Mouse (Mus musculus): Measurements from ENCODE around the gene Rad9b. TPM values are rescaled to one million over a fixed set of nuclear protein-coding genes. Genes with fewer than 3 reads are reported as not detected.

Gene Rad9b
- total RNA-seq, 4 experiments from 2014 or later = 0.89 to 1.9 (median 1.3) TPM

DNA sequence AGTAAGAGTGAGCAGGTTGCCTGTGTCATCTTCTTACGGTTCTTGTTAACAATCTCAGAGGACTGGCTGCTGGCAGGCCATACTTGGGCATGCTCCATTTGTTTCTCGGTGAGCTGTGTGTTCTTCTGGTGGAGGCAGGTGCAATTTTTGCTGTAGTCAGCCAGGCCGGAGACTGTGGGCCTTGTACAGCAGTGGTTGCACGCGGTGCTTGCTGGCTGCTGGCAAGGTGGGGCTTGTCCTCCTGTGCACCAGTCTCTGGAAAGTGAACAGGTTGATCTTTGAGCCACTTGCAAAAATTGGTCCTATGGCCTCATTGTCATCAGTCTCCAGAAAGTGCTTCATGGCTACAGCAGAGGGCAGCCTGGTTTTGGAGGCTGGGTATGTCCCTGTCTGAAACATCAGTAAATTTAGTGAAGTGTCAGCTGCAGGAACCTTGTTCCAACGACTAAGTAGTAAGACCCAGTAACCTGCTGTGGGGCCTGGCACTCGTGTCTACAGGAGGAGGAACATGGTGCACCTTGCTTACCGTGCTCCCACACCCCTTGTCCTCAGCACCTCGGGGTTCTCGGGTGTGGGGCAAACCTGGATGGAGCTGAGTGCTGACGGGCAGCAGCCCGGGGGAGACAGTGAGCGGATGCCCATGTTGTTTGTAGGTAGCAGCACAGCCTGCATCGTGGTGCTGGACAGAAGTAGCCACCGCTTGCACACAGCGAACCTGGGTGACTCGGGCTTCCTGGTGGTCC is 40.9 kb downstream of the Rad9b start:
- DNase-seq (ENCODE audit: low spot score) = no peak

- no peak for DNase-seq (ENCODE audit: low spot score)
Observed at GRCm38 (mm10) chr5:122312346-122312745, 41.7 kb downstream of the Rad9b start.

GRCm38 (mm10) chr5:122311692-122312091 is 42.3 kb downstream of the Rad9b start:
- DNase-seq (ENCODE audit: low spot score) = no peak

DNA sequence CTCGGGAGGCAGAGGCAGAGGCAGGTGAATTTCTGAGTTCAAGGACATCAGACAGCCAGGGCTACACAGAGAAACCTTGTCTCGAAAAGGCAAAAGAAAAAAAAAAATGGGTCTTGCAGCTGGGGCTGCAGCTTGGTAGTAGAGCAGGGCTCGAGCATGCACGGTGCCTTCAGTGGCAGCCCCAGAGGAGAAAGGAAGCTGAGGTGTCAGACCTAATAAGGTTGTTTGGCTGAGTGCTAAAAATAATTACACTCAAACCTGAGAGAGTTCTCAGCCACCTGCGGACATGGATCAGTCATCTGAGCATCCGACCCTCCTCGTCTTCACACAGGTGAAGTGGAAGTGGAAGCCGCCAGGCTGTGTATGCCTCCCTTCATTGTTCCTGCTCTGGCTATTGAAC is 43.3 kb downstream of the Rad9b start:
- DNase-seq (ENCODE audit: low spot score) = no peak

DNA sequence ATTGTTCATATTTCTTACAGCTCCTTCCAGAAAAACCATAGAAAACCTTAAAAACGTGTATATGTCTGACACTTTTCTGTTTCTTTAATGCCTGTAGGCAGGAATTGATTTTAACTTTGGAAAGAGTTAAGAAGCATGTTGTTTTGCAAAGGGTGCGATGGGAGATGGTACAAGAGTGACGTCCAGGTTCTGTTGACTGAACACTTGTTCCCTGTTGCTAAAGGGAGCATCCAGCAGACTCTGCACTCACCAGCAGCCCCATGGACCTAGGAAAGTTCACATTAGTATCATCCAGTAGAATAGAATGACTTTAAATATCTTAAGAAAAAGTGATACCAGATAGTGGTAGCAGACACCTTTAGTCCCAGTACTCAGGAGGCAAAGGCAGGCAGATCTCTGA is 47.5 kb downstream of the Rad9b start:
- DNase-seq (ENCODE audit: low spot score) = no peak

DNA sequence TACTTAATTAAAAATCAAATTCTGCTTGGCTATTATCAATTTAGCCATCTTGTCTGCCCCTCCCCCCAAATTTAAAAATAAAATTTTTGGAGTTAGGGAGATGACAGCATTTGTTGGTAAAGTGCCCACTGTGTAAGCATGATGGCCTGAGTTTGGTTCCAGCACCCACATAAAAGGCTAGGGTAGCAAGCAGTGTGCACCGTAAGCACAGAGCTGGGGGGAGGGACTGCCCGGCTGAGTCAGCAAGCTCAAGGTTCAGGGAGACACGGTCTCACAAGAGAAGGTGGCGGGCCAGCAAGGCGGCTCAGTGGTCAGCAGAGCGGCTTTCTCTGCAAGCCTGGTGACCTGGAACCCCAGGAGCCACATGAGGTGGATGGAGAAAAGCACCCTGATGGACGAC is 48.6 kb downstream of the Rad9b start:
- DNase-seq (ENCODE audit: low spot score) = no peak

DNA sequence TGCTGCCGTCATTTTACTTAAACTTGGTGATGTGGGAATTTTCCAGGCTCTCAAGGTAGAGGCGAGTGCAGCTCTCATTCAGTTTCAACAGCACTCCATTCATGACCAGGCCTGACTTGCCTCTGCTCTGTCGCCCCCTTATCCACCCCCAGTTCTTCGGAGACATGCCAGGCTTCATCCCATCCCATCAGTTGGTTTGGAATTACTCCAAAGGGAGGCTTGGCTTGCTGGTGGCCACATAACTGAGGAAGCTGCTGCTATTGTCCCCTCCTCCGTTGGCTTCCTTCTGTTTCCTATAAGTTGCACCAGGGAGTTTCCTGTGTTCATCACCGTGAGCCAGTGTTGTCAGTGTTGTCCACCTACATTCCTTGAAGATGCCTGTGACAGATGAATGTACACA is 49.5 kb downstream of the Rad9b start:
- DNase-seq (ENCODE audit: low spot score) = no peak

DNA sequence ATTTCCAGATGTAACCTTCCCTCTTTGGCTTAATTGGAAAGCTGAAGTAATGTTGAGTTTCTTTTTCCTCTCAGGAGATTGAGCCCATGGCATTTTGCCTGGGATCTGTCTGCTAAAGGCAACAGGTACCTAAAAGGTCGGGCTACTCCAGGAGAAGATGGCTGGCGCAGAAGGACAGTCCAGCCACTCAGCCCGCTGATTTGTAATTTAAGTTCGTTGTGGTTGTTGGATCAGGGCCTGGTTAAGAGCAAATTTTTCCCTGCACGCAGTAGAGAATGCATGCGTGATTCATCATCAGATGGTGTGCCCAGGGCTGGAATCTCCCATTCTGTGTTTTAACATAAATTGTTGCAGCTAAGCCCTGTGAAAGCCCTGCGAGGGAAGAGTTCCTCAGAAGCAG is 50.1 kb downstream of the Rad9b start:
- DNase-seq (ENCODE audit: low spot score) = no peak

GRCm38 (mm10) chr5:122302810-122303745 is 51.0 kb downstream of the Rad9b start:
- no peak for DNase-seq (ENCODE audit: low spot score)

DNA sequence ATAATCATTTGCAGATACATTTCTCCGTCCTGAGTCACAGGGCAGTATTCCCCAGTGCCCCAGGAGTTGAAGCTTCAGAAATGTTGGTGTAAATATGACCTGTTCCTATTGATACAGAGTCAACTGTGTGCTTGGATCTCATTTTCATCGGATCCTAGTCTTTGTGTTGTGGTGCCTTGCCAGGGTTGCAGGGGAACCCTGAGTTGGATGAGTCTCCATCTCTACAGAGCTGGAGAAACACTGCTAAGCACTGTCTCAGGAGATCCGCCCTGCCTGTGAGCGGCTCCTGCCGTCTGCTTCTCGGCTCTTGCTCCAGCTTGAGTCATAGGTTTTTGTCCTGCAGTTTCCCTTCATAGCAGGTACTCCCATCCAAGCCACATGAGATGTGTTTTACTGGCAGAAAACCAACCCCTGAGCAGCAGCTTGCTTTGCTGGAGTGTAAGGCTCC is 53.9 kb downstream of the Rad9b start:
- DNase-seq (ENCODE audit: low spot score) = no peak

- no peak for DNase-seq (ENCODE audit: low spot score)
Observed at GRCm38 (mm10) chr5:122295113-122295935, 58.7 kb downstream of the Rad9b start.

DNA sequence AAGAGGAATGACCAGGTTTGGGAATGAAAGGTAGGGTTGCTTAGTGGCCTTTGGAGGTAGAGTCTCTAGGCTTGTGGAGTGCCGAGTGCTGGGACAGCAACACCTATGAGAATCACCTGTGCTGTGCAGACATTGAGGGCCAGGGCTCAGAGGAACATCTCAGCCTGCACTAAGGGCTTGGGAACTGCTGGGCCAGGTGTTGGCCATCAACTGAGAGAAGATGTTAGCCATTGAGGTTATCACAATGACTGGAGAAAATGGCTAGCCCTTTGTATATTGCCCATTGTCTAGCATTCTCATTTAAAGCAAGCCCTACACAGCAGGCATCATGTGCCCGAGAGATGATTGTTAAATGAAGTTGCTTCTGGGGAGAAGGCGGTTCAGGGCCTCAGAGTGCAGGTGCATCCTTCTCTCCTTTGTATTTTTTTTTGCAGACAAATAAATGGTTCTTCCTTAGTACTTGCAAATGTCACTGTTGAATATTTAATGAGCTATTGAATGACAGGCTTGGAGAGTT is 59.8 kb downstream of the Rad9b start:
- DNase-seq (ENCODE audit: low spot score) = no peak

- DNase-seq (ENCODE audit: low spot score) = no peak
Observed at GRCm38 (mm10) chr5:122293131-122293530, 60.9 kb downstream of the Rad9b start.

GRCm38 (mm10) chr5:122291553-122292339 is 62.3 kb downstream of the Rad9b start:
- DNase-seq (ENCODE audit: low spot score) = no peak

GRCm38 (mm10) chr5:122291149-122291548 is 62.9 kb downstream of the Rad9b start:
- no peak for DNase-seq (ENCODE audit: low spot score)

DNA sequence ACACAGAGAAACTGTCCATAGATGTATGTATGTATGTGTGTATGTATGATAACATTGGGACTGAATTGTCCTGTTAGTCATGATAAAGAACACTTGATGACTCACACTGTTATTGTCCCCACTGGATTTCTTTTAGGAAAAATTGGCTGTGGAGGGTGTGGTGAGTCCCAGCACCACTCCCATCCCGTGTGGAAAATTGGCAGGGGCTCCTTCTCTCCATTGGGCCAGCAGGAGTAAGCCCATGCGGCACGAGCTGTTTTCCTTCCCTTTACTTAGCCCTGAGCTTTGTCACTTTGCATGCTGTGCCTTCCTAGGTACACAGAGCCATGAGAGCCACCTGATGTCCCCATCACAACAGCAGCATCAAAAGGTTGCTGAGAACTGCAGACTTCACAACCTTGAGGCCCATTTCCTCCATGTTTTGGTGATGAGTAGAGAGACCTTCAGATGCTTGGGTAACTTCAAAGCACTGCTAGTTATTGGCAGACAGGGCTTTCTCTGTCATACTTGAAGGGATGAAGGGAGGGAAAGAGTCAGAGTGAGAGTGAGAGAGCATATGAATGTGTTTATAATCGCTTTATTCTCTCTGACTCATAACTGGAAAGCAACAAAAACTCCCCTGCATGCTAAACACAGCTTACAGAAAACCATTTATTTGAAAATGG is 65.8 kb downstream of the Rad9b start:
- no peak for DNase-seq (ENCODE audit: low spot score)

DNA sequence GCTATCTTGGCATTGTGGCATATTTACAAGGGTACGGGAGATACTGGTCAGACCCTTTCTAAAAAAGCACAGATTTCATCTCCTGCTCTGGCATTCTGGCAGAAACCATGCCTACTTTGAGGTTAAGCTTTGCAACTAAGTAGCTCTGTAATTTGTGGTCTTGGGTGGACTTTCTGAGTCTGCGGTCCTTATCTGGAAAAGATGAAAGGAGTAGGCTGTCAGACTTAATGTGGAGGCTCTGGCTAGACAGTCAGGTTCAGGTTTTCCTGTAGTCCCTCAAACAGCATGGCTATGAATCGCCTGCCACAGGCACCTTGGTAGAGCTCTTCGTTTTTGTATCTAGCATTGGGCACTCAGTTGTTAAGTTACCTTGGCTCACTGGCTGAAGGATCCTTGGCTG is 67.0 kb downstream of the Rad9b start:
- DNase-seq (ENCODE audit: low spot score) = no peak

DNA sequence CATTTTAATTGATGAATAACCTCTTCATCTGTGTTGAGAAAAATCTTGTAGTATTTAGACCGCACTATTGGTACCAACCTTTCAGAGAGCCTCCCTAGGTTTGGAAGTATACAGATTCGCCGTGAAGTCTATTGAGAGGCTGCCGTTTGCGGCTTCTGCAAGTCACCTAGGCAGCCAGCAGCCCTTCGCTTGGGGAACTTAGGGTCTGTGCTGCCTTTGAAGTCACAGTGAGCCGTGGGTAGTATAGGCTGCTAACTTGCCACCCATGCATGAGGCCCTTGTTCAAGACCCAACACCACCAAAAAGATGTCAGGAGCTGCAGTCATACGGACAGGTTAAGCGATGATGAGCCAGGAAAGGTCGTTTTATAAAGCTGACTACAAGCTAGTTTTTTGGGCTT is 67.8 kb downstream of the Rad9b start:
- DNase-seq (ENCODE audit: low spot score) = no peak

DNA sequence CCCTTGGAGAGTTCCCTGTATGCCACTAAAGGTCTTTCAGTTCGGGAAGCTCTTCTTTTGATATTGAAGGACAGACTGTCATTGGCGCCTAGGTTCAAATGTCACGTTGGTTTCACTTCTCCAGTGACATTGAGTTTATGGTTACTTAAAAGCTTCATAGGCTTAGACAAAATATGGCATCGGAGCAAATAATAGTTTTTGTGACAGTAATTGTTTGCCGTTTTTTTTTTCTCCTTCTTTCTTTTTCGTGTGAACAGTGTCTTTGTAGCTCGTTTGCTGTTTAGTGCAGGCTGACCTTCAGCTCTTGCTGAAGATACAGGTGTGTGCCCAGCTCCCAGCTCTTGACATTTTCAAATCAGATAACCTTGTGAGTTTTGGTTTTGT is 68.3 kb downstream of the Rad9b start:
- no peak for DNase-seq (ENCODE audit: low spot score)

DNA sequence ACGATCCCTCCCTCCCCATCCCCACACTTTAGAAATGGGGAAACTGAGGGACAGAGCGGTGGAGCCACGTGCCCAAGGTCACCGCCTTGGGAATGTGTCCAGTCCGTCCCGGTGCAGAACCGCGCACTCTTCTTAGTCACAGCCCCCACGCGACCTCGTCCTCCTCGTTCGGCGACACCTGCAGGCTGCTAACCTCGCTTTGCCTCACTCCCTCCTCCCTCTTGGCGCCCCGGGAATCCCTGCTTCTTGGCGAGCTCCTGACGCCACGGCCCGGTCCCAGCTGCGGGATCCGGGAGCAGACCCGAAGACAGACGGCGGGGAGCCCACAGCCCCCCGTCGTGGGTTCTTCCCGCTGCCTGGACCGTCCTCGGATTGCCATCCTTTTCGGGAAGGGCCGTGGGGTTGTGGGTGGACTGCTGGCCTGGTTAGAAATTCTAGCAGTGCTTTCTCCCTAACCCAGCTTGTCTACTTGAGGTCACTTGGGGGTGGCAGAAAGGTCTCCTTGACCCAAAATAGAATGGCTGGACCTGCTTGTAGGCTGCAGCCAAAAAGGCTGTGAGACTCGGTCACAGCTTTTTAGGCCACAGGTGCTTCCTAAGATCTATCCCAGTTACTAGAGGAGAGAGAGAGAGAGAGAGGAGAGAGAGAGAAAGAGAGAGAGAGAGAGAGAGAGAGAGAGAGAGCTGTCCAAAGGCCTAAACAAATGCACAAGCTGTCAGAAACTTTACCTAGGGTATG is 68.8 kb downstream of the Rad9b start:
- no peak for DNase-seq (ENCODE audit: low spot score)
